Mouse (Mus musculus) spleen, embryonic (tissue): ENCODE measurements at regions not wholly inside any gene's neighbourhood (a gene's known extent, or its start where the extent isn't known, plus 50 kb on each side); places are given as distances from the start of the nearest gene placed in this dataset.

Experiments used
- CTCF ChIA-PET: fragments of 350-600 bp; sonication (Branson Sonifier 250); formaldehyde crosslinking; loops from one replicate; lab custom pipeline; 2022; lab: Charles Lee

GRCm38 (mm10) chr5:119389384-119389783 is 281.1 kb upstream of the Tbx3 start:
- CTCF ChIA-PET: no interaction called here

DNA sequence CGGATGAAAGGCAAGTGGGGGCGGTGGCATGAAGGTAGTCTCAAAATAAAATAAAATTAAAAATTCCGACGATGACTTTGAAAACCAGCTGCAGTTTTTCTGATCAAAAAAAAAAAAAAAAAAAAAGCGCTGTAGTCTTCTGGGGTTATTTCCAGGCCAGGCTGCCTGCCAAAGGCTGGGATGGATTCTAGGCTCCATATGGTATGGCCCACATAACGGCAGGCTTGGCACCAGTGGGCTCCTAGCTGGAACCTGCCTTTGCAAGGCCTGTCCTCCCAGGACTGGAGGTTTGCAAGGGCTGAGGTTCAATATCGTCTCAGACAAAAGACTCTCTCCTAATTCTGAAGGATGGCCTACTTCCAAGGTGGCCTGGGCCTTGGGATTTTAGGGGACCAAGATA is 280.6 kb upstream of the Tbx3 start:
- CTCF ChIA-PET: no interaction called here

GRCm38 (mm10) chr5:119398475-119398874 is 272.0 kb upstream of the Tbx3 start:
- CTCF ChIA-PET: no interaction called here

DNA sequence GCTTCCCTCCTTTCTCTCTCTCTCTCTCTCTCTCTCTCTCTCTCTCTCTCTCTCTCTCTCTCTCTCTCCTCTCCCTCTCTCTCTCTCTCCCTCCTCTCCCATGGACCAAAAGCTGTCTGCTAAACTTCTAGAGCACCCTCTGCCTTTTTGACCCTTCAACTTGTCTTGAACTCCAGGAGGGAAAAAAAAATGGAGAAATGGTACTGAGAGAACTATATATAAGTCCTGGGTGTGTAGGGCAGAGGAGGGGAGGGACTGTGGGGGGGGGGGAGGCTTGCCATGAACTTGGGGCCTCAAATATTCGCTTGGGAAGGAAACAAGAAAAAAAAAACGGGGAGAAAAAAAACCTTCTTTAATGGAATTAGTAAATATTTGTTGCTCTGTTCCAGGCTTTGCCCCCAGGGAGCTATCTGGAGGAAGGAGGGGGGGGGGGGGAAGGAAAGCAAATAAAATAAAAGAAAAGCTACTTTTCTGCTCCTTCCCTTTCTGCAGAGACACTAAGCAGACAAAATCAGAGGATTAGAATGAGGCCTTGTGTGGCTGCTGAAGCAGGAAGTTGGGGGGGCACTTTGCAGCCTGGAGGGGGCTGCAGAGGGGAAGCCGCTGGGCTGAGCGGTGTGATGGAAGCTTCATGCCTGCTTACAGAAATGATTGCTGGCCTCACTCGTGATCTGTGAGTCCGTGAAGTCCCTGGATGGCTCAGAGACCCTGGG is 270.1 kb upstream of the Tbx3 start:
- CTCF ChIA-PET: no interaction called here

DNA sequence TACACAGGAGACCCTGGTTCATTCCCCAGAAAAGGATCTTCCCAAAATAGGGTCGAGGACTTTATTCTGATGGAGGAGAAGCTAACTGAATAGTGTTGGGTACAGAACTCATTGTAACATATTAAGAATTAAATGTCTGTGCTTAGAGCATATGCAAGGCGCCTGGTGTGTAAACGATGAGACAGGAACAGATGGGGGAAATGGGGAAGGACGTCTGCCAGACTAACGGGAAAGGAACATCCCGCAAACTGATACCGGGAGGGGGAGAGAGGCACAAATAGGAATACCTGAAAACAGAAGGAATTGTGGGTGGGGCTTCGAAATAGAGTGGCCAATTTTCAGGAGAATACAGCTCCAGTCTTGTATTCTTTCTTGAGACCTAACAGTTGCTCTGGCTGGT is 268.6 kb upstream of the Tbx3 start:
- CTCF ChIA-PET: no interaction called here

- CTCF ChIA-PET: no interaction called here
These were observed 267.8 kb upstream of the Tbx3 start for GRCm38 (mm10) chr5:119402651-119403050.

GRCm38 (mm10) chr5:119410966-119411365 is 259.5 kb upstream of the Tbx3 start:
- CTCF ChIA-PET: no interaction called here

DNA sequence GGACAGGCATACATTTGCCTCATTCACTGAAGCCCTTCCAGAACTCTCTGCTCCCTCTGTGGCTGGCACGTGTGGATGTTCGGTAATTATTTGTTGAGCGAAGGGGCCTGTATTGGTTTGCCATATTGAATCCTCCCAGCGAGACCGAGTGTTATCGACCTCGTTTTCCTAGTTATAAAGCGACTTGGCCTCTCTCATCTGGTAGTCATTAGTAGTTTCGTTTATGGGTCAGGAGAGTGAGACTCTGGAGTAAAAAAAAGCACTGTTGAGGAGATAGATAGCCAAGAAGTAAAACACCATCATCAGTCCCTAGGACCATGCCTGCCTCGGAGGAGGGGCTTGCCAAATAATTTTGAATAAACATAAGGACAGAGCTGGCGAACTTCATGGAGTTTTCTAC is 254.6 kb upstream of the Tbx3 start:
- CTCF ChIA-PET: no interaction called here

DNA sequence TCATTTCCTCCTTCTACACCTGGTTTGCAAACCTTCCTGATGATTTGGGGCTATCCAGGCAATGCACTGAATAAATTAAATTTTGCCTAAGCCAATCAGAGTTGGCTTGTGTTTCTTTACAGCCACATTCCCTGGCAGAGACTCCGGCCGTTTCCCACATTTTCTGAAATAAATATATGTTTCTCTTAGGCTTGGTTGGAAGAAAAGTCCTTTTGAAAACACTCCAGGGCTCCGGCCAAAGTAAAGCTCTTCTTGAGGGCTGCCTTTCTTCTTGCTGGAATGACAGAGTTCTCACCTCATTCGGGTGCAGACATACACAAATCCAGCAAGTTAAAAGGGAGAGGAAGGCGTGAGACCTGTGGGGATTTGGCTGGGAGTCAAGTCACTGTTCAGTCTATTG is 252.0 kb upstream of the Tbx3 start:
- CTCF ChIA-PET: no interaction called here

GRCm38 (mm10) chr5:119427511-119428019 is 242.9 kb upstream of the Tbx3 start:
- CTCF ChIA-PET: no interaction called here

GRCm38 (mm10) chr5:119431271-119431756 is 239.2 kb upstream of the Tbx3 start:
- CTCF ChIA-PET: no interaction called here

DNA sequence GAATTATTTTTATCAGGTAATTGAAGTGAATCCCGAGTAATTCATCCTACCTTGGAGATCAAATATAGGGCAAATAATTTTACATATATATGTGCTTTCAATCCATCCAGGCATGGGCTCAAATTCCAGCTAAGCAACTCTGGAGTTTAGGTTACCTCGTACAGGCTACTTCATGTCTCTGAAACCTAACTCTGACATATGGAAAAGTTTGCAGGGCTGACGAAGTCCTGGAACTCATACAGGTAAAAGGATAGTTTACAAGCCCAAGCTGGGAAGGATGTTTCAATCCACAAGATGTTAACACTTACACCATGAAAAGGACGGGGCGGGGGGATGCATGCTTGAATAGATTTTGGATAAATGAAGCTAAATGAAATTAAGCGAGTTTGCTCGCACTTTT is 235.9 kb upstream of the Tbx3 start:
- CTCF ChIA-PET: interaction anchor here (0.5 kb wide), 1 partner anchor 22 kb away, joined by 5 read pairs; no protein-coding TSS in a partner anchor

GRCm38 (mm10) chr5:119448494-119448893 is 222.0 kb upstream of the Tbx3 start:
- CTCF ChIA-PET: no interaction called here

DNA sequence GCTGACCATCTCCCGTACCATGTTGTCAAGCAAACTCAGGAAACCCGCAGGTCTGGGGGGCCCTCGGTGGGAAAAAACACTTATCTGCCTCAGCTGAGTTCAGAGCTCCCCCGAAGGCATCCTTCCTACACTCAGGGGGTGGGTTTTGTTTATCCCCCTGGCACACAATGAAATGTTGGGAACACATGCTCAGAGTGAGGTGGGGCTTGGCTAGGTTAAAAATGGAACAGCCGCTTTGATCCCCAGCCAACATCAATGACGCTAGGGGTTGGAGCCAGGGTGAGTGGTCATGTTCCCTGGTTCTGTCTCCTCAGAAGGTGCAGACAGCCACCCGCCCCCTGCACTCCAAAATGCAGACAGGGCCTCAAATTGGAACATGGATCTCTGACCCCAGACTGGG is 221.3 kb upstream of the Tbx3 start:
- CTCF ChIA-PET: no interaction called here

- CTCF ChIA-PET: no interaction called here
These were observed 210.7 kb upstream of the Tbx3 start for GRCm38 (mm10) chr5:119459751-119460150.

DNA sequence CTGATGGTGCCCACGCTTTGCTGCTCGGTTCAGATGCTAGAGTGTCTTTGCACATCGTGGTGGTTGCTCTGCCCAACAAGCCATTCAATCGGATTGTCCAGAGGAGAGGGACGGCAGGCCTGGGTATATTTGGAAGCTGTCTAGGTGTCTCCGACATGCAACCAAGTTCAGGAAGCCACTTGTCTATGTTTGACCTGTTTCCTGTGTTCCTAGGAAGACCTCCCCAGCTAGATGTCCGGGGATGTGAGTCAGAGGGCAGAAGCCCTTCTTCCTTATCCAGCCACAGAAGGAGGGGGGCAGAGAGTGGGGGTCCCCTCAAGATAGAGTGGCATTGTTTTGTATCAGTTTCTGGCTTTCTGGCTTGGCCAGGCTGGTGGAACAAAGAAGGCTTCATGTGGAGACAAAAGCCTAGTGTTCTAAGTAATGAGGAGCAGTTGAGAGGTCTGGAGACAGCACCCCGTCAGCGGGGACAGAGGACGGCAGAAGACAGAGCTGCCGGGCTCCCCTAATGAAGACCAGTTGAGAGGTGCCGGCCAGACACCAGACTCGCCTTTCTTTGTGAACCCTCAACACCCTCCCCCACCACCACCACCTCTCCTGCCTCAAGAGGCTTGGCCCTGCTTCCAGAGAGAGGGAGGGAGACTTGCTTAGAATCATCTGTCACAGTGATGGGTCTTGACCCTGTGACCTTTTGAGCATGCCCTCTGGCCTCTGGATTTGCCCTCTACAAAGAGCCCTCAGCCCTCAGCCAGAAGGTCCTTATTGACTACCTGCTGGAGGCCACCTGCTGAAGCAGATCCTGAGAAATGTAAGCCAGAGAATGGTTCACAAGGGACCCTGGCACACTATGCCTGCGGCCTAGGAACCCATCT is 207.6 kb upstream of the Tbx3 start:
- CTCF ChIA-PET: interaction anchor here (0.6 kb wide), 1 partner anchor 92 kb away, joined by 4 read pairs; no protein-coding TSS in a partner anchor

DNA sequence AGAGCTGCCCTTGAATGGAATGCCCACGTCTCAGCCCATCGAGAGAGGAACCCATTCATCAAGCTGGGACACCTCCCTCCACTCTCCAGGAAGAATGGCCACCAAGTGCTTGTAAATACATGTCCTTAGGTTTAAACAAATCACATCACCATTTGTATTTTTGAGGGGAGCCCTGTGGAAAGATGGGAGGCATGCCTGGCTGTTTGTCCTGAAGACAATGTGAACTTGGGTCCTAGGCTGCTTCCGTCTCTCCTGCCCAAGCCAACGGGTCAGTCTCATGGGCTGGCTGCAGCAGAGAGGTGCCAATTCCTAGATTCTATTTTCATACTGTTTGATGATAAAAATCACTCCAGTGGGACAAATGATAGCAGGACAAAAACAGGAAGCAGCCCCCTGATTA is 205.9 kb upstream of the Tbx3 start:
- CTCF ChIA-PET: no interaction called here

- CTCF ChIA-PET: no interaction called here
These were observed 203.0 kb upstream of the Tbx3 start for GRCm38 (mm10) chr5:119467346-119468085.

DNA sequence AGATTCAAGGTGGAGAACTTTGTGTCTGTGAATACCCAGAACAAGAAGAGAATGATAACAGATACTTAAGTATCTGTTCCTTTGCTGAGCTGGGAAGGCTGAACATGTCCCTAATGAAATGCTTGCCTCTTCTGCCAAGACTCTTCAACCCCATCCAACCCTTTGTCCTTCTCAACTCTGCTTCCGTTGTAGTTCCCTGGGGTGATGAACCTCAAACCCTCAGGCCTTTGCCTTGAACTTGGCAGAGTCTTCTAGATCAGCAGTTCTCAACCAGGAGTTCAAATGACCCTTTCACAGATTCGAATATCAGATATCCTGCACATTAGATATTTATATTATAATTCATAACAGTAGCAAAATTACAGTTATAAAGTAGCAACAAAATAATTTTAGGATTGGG is 192.5 kb upstream of the Tbx3 start:
- CTCF ChIA-PET: no interaction called here

DNA sequence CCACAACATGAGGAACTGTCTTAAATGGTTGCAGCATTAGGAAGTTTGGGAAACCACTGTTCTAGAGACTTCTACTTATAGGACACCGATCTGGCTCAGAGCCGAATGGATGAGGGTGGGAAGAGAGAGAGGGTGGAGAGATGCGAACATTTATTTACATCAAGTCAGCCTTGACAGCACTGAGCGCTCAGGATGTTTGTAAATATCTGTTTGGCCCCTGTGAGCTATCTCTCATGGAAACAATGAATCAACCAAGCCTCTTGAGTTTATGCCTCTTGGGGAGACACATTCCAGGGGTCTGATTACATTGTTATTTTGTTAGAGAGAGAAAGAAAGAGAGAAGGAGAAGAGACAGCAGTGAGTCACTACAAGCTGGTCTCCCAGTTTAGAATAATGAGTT is 192.1 kb upstream of the Tbx3 start:
- CTCF ChIA-PET: no interaction called here

- CTCF ChIA-PET: no interaction called here
These were observed 190.0 kb upstream of the Tbx3 start for GRCm38 (mm10) chr5:119480191-119481190.
